Mouse (Mus musculus) E14TG2a.4 (cell line): Measurements from ENCODE around the gene Nos1ap.

Source experiments
- H3K27me3 ChIP-seq: 2 replicates; pipeline ENCODE4 v1.6.1; 2014; ENCODE audit warnings: low read length, control low read depth; ENCODE audit not compliant: insufficient read depth
- H3K36me3 ChIP-seq: 2 replicates; pipeline ENCODE4 v1.6.1; 2014; ENCODE audit warnings: low read length, control low read depth; ENCODE audit not compliant: insufficient read depth
- H3K4me1 ChIP-seq: replicated peaks from 2 replicates; pipeline ENCODE4 v1.6.1; 2014; ENCODE audit warnings: low read depth, low read length, control low read depth
- H3K4me3 ChIP-seq: replicated peaks from 2 replicates; pipeline ENCODE4 v1.5.1; 2014; ENCODE audit warnings: mild to moderate bottlenecking, low read length
- H3K9me3 ChIP-seq: 2 replicates; pipeline ENCODE4 v1.6.1; 2014; ENCODE audit warnings: low read length, control low read depth
- CTCF ChIP-seq: conservative IDR thresholded peaks from 2 replicates; pipeline ENCODE4 v1.5.1; 2014; ENCODE audit warnings: low read length
- NANOG ChIP-seq: IDR thresholded peaks from 2 replicates; pipeline ENCODE4 v1.6.1; 2014; ENCODE audit warnings: borderline replicate concordance, low read length, mixed read lengths
- POU5F1 ChIP-seq: IDR thresholded peaks from 2 replicates; pipeline ENCODE4 v1.6.1; 2014; ENCODE audit warnings: low read length, borderline replicate concordance

Gene Nos1ap

GRCm38 (mm10) chr1:170535221-170535620 is 54.4 kb downstream of the Nos1ap start:
- H3K36me3 ChIP-seq = no peaks in the 10 kb centered on the region

GRCm38 (mm10) chr1:170531286-170531685 is 58.4 kb downstream of the Nos1ap start:
- no peak overlapping the region for H3K4me3 ChIP-seq
- H3K27me3 ChIP-seq = peaks cover 3% of the 10 kb centered on the region; the same call in 1 of the 2 replicates
- H3K9me3 ChIP-seq = no peaks in the 10 kb centered on the region
- H3K36me3 ChIP-seq = no peaks in the 10 kb centered on the region
- TF ChIP-seq POU5F1 (no peak), NANOG (no peak), CTCF (no peak)
- H3K4me1 ChIP-seq = 0 out of 2 replicates have a peak, but pooled peaks cover 3% of the 10 kb centered on the region

More at GRCm38 (mm10) chr1:170535221-170535620, 54.4 kb downstream of the Nos1ap start:
- Histone ChIP-seq H3K27me3 (no peaks in the 10 kb centered on the region), H3K4me1 (0 out of 2 replicates have a peak, but pooled peaks cover 4% of the 10 kb centered on the region), H3K9me3 (no peaks in the 10 kb centered on the region), H3K4me3 (no peak overlapping the region)
- TF ChIP-seq CTCF (no peak), NANOG (no peak), POU5F1 (no peak)

GRCm38 (mm10) chr1:170530456-170530855 is 59.2 kb downstream of the Nos1ap start:
- Histone ChIP-seq H3K4me1 (0 out of 2 replicates have a peak, but pooled peaks cover 3% of the 10 kb centered on the region), H3K9me3 (0 out of 2 replicates have a peak, but pooled peaks cover 4% of the 10 kb centered on the region), H3K27me3 (peaks cover 3% of the 10 kb centered on the region; the same call in 1 of the 2 replicates), H3K4me3 (no peak overlapping the region), H3K36me3 (no peaks in the 10 kb centered on the region)
- TF ChIP-seq NANOG (no peak), CTCF (no peak), POU5F1 (no peak)

- peaks cover 36% of the 10 kb centered on the region for H3K4me1 ChIP-seq
- H3K4me3 ChIP-seq = no peak overlapping the region
- peaks cover 8% of the 10 kb centered on the region; the same call in 1 of the 2 replicates for H3K9me3 ChIP-seq
- no peak for TF ChIP-seq NANOG
- no peaks in the 10 kb centered on the region for H3K36me3 ChIP-seq
- H3K27me3 ChIP-seq = no peaks in the 10 kb centered on the region
Observed at GRCm38 (mm10) chr1:170522891-170523290, 66.8 kb downstream of the Nos1ap start.

GRCm38 (mm10) chr1:170521520-170522205 is 68.0 kb downstream of the Nos1ap start:
- no peak overlapping the region; the same call in 1 of the 2 replicates for H3K4me3 ChIP-seq
- H3K27me3 ChIP-seq = no peaks in the 10 kb centered on the region
- H3K36me3 ChIP-seq = no peaks in the 10 kb centered on the region
- peaks cover 38% of the 10 kb centered on the region for H3K4me1 ChIP-seq
- H3K9me3 ChIP-seq = peaks cover 8% of the 10 kb centered on the region; the same call in 1 of the 2 replicates
- no peak for TF ChIP-seq CTCF
- TF ChIP-seq NANOG = no peak
- TF ChIP-seq POU5F1 = no peak

- peaks cover 4% of the 10 kb centered on the region; the same call in 1 of the 2 replicates for H3K9me3 ChIP-seq
- H3K4me3 ChIP-seq = no peak overlapping the region
- H3K36me3 ChIP-seq = no peaks in the 10 kb centered on the region
- TF ChIP-seq POU5F1 (no peak), CTCF (no peak), NANOG (no peak)
- no peaks in the 10 kb centered on the region for H3K27me3 ChIP-seq
- H3K4me1 ChIP-seq = peaks cover 43% of the 10 kb centered on the region
Observed at GRCm38 (mm10) chr1:170520206-170520605, 69.5 kb downstream of the Nos1ap start.

GRCm38 (mm10) chr1:170519631-170520030 is 70.0 kb downstream of the Nos1ap start:
- TF ChIP-seq CTCF (no peak), NANOG (no peak), POU5F1 (no peak)
- Histone ChIP-seq H3K27me3 (no peaks in the 10 kb centered on the region), H3K4me1 (peaks cover 43% of the 10 kb centered on the region), H3K4me3 (no peak overlapping the region), H3K9me3 (peaks cover 4% of the 10 kb centered on the region; the same call in 1 of the 2 replicates), H3K36me3 (no peaks in the 10 kb centered on the region)

GRCm38 (mm10) chr1:170516182-170516581 is 73.5 kb downstream of the Nos1ap start:
- TF ChIP-seq NANOG = no peak
- TF ChIP-seq CTCF = no peak
- no peak for TF ChIP-seq POU5F1

GRCm38 (mm10) chr1:170515455-170515854 is 74.2 kb downstream of the Nos1ap start:
- Histone ChIP-seq H3K27me3 (no peaks in the 10 kb centered on the region; the same call in 1 of the 2 replicates), H3K36me3 (no peaks in the 10 kb centered on the region), H3K4me3 (no peak overlapping the region), H3K4me1 (peaks cover 13% of the 10 kb centered on the region), H3K9me3 (peaks cover 4% of the 10 kb centered on the region; the same call in 1 of the 2 replicates)
- TF ChIP-seq POU5F1 (no peak), NANOG (no peak), CTCF (no peak)

More at GRCm38 (mm10) chr1:170516182-170516581, 73.5 kb downstream of the Nos1ap start:
- Histone ChIP-seq H3K9me3 (peaks cover 4% of the 10 kb centered on the region; the same call in 1 of the 2 replicates), H3K4me3 (no peak overlapping the region), H3K27me3 (no peaks in the 10 kb centered on the region; the same call in 1 of the 2 replicates), H3K36me3 (no peaks in the 10 kb centered on the region), H3K4me1 (peaks cover 20% of the 10 kb centered on the region)
